Mouse (Mus musculus) E14TG2a.4 (cell line): ENCODE measurements around the gene Eif4e.

ENCODE experiments used
- H3K27me3 ChIP-seq: 2 replicates; pipeline ENCODE4 v1.6.1; 2014; ENCODE audit warnings: low read length, control low read depth; ENCODE audit not compliant: insufficient read depth
- H3K36me3 ChIP-seq: 2 replicates; pipeline ENCODE4 v1.6.1; 2014; ENCODE audit warnings: low read length, control low read depth; ENCODE audit not compliant: insufficient read depth
- H3K4me1 ChIP-seq: replicated peaks from 2 replicates; pipeline ENCODE4 v1.6.1; 2014; ENCODE audit warnings: low read depth, low read length, control low read depth
- H3K4me3 ChIP-seq: replicated peaks from 2 replicates; pipeline ENCODE4 v1.5.1; 2014; ENCODE audit warnings: mild to moderate bottlenecking, low read length
- H3K9me3 ChIP-seq: 2 replicates; pipeline ENCODE4 v1.6.1; 2014; ENCODE audit warnings: low read length, control low read depth
- CTCF ChIP-seq: conservative IDR thresholded peaks from 2 replicates; pipeline ENCODE4 v1.5.1; 2014; ENCODE audit warnings: low read length
- NANOG ChIP-seq: IDR thresholded peaks from 2 replicates; pipeline ENCODE4 v1.6.1; 2014; ENCODE audit warnings: borderline replicate concordance, low read length, mixed read lengths
- POU5F1 ChIP-seq: IDR thresholded peaks from 2 replicates; pipeline ENCODE4 v1.6.1; 2014; ENCODE audit warnings: low read length, borderline replicate concordance

Gene Eif4e

GRCm38 (mm10) chr3:138605132-138605531, 79.2 kb downstream of the Eif4e start:
- TF ChIP-seq POU5F1: no peak
- TF ChIP-seq NANOG: no peak
- TF ChIP-seq CTCF: no peak
- Histone ChIP-seq H3K27me3 (0 out of 2 replicates have a peak, but pooled peaks cover 2% of the 10 kb centered on the region), H3K36me3 (no peaks in the 10 kb centered on the region), H3K4me1 (no peaks in the 10 kb centered on the region), H3K9me3 (no peaks in the 10 kb centered on the region), H3K4me3 (no peak overlapping the region)

- H3K4me3 ChIP-seq: no peak overlapping the region
- no peaks in the 10 kb centered on the region for H3K9me3 ChIP-seq
- no peak for TF ChIP-seq CTCF
- TF ChIP-seq POU5F1: no peak
- no peak for TF ChIP-seq NANOG
These were observed 82.7 kb downstream of the Eif4e start for GRCm38 (mm10) chr3:138608665-138609064.

More at GRCm38 (mm10) chr3:138608665-138609064, 82.7 kb downstream of the Eif4e start:
- Histone ChIP-seq H3K36me3 (no peaks in the 10 kb centered on the region), H3K4me1 (no peaks in the 10 kb centered on the region), H3K27me3 (0 out of 2 replicates have a peak, but pooled peaks cover 2% of the 10 kb centered on the region)
